Mouse (Mus musculus) hematopoietic stem cell, adult 5-6 weeks (primary cell): ENCODE data around the gene Wscd2. TPM values are rescaled to one million over a fixed set of nuclear protein-coding genes. Genes with fewer than 3 reads are reported as not detected.

Experiments
- ATAC-seq, 2 experiments: fragments of 125-278 bp in 1 of 2; replicated peaks in 1 of 2; 2 replicates each; pipeline ENCODE4 v1.8.0; 2016 to 2017; ENCODE audit warnings: inconsistent platforms in 2 of 2, mild to moderate bottlenecking in 2 of 2, moderate number of reproducible peaks in 2 of 2, low read depth in 1 of 2, moderate TSS enrichment in 1 of 2; ENCODE audit not compliant: low FRiP score in 2 of 2, poor library complexity in 2 of 2, severe bottlenecking in 2 of 2, insufficient read depth in 1 of 2, low TSS enrichment in 1 of 2
- total RNA-seq: library from RNA; stranded (forward); fragments of 172-1452, 232-1000 nt; gene quantifications from 2 replicates; pipeline ENCODE4 v1.2.3, GENCODE M21; 2017

Gene Wscd2
- total RNA-seq, 1 experiment from 2014 or later = not detected

DNA sequence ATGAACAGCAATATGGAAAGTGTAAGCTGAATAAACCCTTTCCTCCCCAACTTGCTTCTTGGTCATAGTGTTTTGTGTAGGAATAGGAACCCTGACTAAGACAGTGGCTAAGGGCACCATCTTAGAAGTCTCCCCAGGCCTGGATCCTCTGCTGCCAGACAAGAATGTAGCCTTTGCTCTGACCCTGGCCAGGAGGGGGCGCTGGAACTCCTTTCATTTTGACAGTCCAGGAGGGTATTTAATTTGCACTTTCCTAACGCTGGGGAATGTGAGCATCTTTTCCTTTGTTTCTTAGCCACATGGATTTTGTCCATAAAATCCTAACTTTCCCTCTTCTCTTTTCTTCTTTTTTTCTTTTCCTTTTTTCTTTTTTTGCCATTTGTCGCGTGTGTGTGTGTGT is 18.7 kb upstream of the Wscd2 start:
- ATAC-seq = peak in 1 of 2 experiments; percentile 68; a peak in 2 of 4 replicates

DNA sequence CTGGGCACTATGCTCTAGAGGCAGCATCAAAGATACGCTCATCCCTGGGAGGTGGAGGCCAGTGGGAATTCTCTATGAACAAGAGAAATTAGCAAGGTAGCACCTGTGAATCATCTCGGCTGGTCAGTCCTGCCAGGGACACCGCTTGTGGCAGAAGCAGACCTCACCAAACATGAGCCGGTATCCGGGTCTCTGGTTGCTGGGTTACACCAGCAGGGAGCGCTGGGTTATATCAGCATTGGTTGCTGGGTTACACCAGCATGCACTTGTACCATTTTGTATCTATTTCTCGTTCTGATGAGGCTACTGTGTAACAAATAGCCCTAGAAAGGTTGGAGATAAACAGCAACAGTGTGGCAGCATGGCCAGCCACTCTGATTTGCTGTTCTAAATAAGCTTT is 17.8 kb upstream of the Wscd2 start:
- ATAC-seq = no peak

DNA sequence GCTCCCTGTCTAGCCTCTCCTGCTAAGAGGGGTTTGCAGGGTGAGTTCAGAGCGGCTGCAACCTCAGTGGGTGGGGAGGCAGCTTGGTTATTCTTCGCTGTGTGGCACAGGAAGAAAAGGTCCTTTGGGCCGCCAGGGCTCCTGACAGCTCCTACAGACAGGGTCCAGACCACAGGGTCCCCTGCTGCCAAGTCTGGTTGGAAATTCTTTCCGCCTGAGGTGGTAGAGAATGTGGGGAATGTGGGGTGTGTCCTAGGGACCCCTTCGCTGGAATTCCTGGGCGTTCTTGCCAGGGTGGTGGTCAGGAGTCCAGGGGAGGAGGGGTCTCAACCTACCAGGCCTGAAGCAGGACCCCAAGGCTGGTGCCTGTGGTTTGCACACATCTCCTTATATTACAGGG is 13.3 kb upstream of the Wscd2 start:
- ATAC-seq = no peak

DNA sequence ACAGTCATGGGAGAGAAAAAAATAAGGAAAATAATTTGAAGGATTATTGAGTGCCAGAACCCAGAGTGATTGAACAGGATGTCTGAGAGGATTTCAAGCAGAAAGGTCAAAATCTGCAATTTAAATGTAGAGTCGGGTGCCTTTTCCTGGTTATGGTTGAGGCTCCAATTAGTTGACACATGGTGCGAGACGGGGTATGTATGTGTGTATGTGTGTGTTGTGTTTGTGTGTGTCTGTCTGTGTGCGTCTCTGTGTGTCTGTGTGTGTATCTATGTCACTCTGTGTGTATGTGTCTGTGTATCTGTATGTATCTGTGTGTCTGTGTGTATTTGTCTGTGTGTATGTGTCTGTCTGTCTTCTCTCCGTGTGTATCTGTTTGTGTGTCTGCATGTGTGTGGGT is 11.1 kb upstream of the Wscd2 start:
- ATAC-seq = no peak

DNA sequence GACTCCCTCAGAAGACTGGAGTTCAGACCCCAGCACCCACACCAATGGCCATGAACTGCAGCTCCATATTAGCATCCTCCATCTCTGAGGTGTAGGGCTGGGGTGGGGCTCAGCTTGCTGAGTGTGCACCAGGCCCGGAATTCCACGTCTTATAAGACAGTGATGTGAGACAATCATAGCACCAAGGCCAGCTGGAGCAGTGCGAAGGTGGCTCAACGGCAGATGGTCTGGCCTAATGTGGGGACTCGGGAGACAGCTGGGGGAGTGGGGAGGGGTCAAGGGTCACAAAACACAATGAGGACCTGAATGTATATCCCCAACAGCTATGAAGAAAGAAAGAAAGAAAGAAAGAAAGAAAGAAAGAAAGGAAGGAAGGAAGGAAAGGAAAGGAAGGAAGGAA is 9.7 kb upstream of the Wscd2 start:
- no peak for ATAC-seq

DNA sequence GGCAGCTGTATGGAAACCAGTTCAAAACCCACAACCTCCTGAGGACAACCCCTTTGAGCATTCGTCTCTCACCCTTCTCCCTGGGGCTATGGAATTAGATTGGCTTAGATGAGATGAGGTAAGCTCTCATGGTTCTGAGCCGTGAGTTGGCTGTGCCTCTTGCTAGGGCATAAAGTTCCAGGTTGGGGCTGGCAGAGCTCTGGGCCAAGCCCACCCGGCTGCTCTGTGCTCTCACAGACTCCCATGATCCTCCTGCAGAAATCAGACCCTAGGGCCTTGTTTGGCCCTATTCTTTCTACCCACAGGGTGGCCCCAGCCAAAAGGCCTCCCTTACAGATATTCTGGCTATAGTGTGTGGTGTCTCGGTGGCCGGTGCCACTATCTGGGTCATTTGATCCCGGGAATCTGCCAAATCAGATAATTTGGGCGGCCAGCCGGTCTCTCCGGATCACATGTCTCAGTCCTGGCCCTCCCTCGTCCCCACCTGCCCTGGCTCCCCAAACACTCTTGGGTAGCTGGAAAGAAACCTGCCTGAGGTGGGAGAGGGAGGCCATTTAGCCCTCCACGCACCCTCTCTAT is 4.5 kb upstream of the Wscd2 start:
- no peak for ATAC-seq

DNA sequence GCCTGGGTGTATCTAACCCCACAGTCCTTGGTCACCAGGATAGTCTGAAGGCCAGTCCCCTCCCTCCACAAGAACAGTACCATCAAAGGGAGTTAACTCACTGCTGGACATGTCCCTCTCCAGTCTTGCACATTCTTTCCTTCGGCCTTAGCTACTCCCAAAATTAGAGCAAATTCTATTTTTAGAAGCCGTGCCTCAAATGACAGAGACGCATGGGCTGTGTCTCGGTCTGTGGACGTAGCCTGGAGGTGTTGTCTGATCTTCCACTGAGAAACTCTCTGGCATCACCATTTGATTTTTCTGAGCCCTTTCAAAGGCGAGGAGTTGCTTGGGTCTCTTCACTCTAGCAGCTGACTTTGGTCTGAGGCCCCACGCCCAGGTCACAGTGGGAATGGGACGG is 2.3 kb upstream of the Wscd2 start:
- ATAC-seq = no peak

DNA sequence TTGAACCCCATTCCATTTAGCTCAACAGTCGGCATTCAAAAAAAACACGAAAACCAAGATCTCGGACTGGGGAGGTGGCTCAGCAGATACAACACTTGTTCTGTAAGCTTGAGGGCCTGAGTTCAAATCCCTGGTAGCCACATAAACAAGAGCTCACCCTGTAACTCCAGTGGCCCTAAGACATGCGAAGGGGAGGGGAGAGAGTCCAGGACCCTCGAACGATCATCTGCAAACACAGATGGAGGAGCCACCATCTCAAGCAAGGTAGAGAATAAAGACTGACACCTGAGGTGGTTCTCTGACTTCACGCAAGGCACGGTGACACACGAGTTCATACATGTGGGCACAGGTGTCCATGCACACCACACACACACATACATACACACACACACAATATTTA is 516 bp upstream of the Wscd2 start:
- ATAC-seq = no peak

DNA sequence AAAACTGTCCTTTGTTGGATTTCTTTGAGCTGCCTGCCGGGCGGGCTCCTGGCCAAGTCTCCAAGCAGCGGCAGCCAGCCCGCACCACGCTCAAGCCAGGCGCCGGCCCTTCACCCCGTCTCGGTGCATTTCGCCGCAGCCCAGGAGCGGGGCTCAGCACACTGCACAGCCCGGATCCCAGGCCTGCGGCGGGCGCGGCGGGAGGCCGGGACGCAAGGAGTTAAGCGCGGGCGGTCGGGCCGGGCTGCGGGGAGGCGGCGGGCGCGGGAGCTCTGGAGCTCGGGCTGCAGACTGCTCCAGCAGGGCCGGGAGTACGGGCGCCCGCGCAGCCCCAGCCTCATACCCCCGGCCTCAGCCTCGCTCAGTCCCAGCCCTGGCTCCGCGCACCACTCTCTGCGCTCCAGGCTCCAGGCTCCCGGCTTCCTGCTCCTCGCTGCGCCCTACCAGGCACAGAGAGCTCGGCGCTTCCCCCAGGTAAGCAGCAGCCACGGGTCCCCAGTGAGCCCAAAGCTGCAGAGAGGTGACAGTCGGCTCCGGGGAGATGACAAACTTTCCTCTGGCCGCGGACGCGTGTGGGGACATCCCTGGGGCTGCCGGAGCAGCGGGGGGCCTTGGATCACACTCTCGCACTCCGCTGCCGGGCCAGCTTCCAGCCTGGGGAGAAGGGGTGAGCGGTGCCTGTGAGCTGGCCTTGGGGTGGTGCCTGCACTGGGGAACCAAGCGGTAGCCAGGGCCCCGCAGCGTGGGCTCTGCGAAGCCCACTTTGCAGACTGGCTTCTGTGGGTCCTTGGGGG is 531 bp downstream of the Wscd2 start:
- ATAC-seq = no peak

DNA sequence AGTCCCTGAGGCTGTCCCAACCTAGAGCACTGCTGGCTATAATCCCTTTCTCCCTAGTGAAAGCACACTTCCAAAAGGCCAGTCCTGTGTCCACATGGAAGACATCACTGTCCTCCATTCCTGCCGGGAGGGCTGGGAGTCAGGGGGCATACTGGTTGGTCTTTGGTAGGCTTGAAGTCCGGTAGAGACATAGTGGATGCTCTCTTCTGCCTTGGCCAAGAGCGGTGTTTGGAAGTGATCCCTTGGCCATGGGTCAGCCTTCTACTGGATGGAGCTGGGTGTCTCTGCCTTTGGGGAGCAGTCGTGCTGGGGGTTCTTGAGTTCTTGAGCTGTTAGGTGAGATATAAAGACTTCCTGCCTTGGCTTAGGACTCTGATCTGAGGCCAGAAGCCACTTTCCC is 1.4 kb downstream of the Wscd2 start:
- no peak for ATAC-seq

DNA sequence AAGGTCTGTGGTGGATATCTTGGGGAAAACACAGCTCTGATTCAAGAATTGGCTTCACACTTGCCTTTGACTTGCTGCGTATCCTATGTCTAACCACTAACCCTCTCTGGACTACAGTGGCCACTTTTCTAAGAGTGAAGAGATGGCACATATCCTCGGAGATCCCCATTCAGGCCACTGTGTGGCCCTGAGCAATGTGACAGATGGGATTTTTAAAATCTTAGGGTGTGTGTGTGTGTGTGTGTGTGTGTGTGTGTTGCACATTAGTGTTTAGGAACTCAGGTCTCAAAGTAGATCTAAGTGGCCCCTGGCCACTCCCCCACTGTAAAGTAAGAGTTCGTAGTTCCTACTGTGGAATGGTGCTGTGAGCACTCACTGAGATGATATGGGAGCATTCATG is 1.9 kb downstream of the Wscd2 start:
- no peak for ATAC-seq

DNA sequence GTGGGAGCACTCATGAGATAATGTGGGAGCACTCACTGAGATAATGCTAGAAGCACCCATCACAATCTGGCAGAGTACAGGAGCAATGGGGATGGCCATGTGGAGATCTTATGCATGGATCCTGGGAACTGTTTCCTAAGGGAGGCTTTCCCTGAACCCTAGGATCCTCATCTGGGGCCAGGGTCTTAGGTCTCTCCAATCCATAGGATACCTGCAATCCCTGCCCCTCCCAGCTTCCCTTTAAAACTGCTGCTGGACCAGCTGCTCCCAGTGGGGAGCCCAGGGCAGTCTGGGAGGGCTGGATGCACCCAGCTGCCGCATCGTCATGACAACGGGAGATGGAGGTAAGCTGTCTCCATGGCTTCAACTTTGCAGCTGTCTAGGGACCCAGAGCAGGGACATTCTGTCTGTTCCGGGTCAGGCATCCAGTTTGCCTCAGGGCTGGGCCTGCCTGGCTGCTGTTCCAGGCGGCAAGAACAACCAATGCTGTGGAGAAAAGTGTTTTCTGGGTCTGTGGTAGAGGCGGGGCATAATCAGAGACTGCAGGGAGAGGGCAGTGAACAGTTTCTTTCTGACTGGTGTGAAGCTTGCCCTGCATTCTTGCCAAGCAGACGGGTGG is 2.4 kb downstream of the Wscd2 start:
- no peak for ATAC-seq

DNA sequence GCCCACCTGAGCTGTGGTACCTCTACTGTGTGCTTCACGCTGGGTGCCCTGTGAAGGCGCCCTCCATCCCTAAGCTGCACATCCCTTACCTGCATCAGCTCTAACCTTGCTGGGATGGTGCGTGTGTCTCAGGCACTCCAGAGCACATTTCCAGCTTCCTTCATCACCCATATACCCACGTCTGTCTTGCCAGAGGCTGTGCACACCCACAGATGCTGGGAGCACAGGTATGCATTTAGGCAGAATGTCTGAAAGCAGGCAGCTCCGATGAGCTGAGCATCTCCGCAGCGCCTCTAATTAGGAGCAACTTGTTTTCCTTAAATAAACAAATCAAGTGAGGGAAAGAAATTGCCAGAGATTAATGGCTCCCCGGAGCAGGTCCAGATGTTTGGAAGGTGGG is 3.9 kb downstream of the Wscd2 start:
- no peak for ATAC-seq

DNA sequence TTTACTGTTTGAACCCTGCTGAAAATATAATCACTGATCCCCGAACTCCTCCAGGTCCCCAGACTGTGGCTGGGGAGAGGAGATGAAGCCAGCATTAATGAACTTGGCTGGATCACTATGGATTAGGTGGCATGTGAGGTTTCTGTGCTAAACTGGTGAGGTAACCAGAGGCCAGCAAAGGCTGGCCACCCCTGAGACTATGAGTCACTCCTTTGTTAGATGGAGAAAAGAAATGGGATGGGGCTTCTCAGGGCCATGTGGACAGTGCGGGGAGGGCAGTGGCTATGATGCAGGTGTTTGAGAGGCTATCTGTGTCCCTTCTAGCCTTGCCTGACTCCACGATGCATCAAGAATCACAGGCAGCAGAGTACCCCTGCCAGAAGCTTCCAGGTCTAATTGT is 6.8 kb downstream of the Wscd2 start:
- ATAC-seq = no peak

DNA sequence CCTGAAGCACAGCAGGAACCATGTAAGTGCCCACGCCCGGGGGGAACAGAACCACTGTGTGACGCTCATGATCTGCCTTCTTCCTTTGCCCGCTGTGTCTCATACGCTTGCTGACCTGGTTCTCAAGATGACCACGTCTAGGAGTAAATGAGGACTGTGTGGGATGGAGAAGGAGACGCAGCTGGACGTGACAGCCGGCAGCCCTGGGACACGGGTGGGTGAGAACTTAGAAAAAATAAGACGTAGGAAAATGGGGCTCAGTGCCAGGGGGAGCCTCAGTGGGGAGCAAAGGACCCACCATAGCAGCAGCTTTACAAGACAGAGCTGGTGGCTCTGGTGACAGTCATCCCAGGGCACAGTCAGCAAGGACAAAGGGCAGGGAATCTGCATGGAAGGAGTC is 9.3 kb downstream of the Wscd2 start:
- ATAC-seq = no peak

DNA sequence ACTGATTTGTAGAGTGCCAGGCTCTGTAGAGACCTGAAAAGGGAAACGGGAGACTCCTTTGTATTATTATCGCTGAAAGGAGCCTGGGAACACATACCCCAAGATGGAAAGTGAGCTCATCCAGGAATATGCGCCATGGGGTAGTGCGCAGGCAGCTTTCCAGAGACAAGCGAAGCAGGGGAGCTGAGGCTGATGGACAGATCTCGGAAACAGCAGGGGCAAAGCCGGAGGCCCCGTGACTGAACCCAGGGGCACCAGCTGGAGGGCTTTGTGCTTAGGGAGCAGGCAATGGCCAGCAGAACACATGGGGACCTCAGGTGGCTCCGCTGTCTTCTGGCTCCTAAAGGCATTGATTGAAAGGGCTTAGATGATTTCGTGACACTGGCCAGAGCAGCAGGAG is 13.1 kb downstream of the Wscd2 start:
- ATAC-seq = no peak

DNA sequence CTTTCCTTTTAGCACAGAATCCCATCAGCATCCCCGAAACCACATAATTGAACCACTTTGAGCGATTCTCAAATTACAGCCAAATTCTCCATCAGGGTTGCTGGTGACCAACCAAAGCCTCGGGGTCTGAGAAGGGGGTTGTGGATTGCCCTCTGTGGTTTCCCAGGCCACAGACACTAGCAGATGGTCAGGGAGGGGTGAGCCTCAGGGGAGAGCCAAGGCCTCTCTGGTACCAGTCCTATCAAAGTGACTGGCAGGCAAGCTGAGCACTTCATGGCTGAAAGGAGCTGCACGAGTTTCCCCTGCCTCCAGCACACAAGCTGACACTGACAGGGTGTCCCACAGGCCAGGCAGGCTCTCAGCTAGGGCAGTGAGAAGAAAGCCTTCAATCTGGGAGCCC is 14.5 kb downstream of the Wscd2 start:
- no peak for ATAC-seq

DNA sequence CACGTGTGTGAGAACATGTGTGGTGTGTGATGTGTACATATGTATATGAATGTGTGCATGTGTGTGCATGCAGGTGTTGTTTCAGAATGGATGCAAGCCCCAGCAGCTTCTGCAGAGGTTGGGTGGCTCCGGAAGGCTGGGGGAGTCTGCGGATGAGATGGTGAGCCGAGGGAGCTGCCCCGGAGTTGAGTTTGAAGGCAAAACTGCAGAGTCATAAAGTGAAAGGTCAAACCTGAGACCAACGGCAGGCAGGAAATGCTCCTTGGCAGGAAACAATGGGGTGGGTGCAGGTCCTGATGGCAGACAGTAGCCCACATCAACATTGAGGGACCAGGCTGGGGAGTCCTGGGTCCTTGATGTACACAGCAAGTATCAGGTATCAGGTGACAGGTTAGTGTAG is 15.9 kb downstream of the Wscd2 start:
- peak; percentile 38 to 63; a peak in 2 of 4 replicates for ATAC-seq

DNA sequence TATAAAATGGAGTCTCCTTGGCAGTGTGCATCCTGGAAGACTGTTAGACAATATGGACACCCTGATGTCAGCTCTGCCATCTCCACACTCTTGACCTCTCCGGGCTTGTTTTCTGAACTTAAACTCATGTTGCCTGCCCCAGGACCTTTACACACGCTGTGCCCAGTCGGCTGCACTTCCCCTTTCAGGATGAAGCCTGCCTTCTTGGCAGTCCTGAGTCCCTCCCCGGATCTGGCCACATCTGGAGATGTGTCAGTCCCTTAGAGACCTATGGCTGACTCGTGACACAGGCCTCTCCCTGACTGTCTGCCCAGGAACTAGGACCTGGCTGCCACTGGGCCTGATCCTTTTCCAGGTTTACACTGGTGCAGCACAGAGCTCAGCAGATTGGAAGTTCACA is 16.6 kb downstream of the Wscd2 start:
- ATAC-seq = no peak
